Mouse (Mus musculus) lung, adult 2 months (tissue): ENCODE measurements around the gene Aatk.

Experiments
- CTCF ChIP-seq: fragments of 200-500 bp; IDR thresholded peaks from 2 replicates; pipeline ENCODE4 v1.5.1; 2011; ENCODE audit warnings: mild to moderate bottlenecking, low read length, control low read depth; ENCODE audit not compliant: insufficient read depth
- POLR2A ChIP-seq: fragments of 200-500 bp; IDR thresholded peaks from 2 replicates; pipeline ENCODE4 v1.6.1; 2011; ENCODE audit warnings: low read depth, mild to moderate bottlenecking, control low read depth, low read length, borderline replicate concordance; ENCODE audit errors: extremely low read depth

GRCm38 (mm10) chr11:120002041-120002440 is 44.9 kb downstream of the Aatk start:
- no peak for TF ChIP-seq POLR2A
- no peak for TF ChIP-seq CTCF
